Mouse (Mus musculus): ENCODE results near the gene Fgf5. TPM values are rescaled to one million over a fixed set of nuclear protein-coding genes. Genes with fewer than 3 reads are reported as not detected.

Gene Fgf5
- polyA plus RNA-seq, 1 experiment from 2014 or later: 0.65 TPM

DNA sequence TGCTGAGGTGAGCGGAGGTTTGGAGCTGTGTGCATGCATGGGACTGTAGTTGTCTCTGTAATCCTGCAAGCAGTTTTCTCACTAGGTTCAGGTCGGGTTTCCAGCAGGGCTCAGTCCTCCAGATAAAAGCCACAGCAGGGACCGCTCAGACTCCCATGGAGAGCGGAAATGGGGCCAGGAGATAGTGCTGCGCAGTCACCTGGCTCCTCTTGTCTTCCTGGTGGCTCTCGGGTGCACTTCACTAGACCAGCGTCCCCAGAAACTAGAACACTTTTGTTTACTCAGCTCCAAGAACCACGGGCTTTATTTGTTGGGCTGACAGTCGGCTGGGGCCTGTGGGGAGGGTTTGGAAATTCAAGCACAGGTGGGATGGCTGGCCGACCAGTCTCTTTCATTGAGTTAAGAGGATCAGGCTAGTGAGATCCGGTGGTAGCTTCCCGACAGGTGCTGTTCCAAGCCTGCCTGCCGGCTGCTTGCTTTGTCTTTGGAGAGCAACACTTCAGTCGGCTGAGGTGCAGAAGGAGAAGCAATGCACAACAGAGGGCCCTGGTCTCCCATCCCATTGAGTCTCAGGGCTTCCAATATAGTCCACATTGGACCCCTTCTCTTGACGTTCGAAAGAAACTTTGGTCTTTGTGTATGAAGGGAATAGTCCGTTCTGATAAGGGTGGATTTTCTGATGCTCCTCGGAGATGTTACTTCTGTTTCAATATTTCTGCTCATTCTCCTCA is 1.9 kb downstream of the Fgf5 start:
- DNase-seq (ENCODE audit: low spot score): peak; percentile 43
- WGBS: 5% methylated on average over 18 of the region's 18 CpGs
- no peaks in the 10 kb centered on the region for H3K9me3 ChIP-seq
- H3K27ac ChIP-seq (replicated peaks): no peak overlapping the region
- H3K27me3 ChIP-seq (replicated peaks; ENCODE audit: low read depth, poor library complexity, severe bottlenecking): peaks cover 77% of the 10 kb centered on the region
- peak overlapping the region; percentile 21; the same call in 1 of the 2 replicates for H3K4me3 ChIP-seq
- H3K36me3 ChIP-seq (replicated peaks): no peaks in the 10 kb centered on the region
- H3K4me1 ChIP-seq: peaks cover 23% of the 10 kb centered on the region

DNA sequence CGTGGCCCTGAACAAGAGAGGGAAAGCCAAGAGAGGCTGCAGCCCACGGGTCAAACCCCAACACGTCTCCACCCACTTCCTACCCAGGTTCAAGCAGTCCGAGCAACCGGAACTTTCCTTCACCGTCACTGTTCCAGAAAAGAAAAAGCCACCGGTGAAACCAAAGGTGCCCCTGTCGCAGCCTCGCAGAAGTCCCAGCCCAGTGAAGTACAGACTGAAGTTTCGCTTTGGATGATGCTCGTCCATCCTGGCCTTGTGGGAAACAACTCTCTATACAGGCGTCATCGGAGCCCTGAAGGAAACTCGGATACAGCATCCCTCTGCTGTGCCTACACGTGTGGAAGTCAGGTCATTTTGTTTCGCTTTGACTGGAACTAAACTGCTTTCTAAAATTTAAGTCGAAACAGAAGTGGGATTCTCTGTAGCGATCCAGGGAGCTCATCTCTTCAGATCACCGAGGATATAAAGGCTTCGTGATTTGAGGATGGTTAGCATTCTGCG is 21.4 kb downstream of the Fgf5 start:
- Histone ChIP-seq H3K4me1 (no peaks in the 10 kb centered on the region), H3K27me3 (replicated peaks; ENCODE audit: low read depth, poor library complexity, severe bottlenecking) (no peaks in the 10 kb centered on the region), H3K4me3 (no peak overlapping the region), H3K36me3 (replicated peaks) (no peaks in the 10 kb centered on the region), H3K27ac (replicated peaks) (no peak overlapping the region), H3K9me3 (no peaks in the 10 kb centered on the region)
- WGBS: 86% methylated on average over 21 of the region's 21 CpGs
- no peak for DNase-seq (ENCODE audit: low spot score)

DNA sequence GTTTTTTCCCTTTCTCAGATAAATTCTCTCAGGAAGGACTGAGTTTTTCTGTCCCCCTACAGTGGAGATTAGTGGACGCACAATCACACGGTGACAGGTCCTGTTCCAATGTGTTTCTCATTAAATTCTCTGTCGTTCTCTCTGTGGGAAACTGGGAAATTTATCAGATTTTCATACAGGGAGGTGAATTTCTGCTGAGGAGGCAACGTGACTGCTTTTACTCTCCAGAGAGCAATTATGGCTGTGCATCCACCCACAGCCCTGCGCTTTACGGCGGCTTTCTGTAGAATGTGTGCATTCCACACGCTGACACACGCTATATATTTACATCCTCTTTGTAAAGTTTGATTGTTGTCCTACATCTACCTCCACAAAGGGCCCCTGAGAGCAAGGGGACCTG is 28.0 kb downstream of the Fgf5 start:
- Histone ChIP-seq H3K27ac (replicated peaks) (no peak overlapping the region), H3K4me3 (no peak overlapping the region), H3K27me3 (replicated peaks; ENCODE audit: low read depth, poor library complexity, severe bottlenecking) (peaks cover 16% of the 10 kb centered on the region), H3K4me1 (peaks cover 12% of the 10 kb centered on the region), H3K9me3 (no peaks in the 10 kb centered on the region), H3K36me3 (replicated peaks) (no peaks in the 10 kb centered on the region)
- 47% methylated on average over 9 of the region's 9 CpGs for WGBS
- DNase-seq (ENCODE audit: low spot score): no peak

DNA sequence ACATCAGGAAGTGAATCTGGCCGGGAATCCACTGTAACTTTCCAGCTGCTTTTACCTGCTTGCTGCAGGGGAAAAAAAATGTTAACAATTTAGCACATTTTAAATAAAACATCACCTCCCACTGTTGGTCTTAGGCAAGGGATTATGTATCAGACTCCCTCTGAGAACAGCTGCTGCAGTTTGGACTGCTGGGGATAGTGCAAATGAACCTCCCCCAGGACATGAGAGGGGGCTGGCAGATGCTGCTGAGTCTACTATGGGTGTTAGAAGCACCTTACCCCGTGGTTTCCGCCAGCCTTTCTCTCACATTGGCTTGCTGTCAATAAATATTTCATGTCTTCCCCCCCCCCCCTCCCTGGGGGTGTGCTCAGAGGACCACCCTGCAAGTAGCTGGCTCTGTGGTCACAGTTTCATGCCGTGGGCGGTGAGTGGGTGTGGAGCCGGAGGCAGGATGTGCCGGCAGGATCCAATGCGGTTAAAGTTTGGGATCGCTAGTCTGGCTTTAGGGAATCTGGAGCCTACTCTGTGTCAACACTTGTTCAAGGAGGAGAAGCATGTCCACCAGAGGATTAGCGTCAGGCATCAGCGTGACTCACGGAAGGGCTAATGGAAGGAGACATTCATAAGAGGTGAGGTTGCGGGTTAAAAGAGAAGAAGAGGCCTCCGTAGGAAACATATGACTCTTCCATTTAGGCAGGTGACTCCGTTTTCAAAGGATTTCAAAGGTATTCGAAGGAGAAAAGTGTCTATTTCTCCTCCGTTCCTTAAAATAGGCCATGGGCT is 29.9 kb downstream of the Fgf5 start:
- WGBS: 40% methylated on average over 17 of the region's 17 CpGs
- Histone ChIP-seq H3K4me3 (0 out of 2 replicates have a peak overlapping the region, but pooled peaks have one; percentile 11), H3K4me1 (peaks cover 12% of the 10 kb centered on the region), H3K27ac (replicated peaks) (no peak overlapping the region), H3K9me3 (no peaks in the 10 kb centered on the region), H3K27me3 (replicated peaks; ENCODE audit: low read depth, poor library complexity, severe bottlenecking) (peaks cover 16% of the 10 kb centered on the region), H3K36me3 (replicated peaks) (no peaks in the 10 kb centered on the region)
- peak; percentile 36 for DNase-seq (ENCODE audit: low spot score)

DNA sequence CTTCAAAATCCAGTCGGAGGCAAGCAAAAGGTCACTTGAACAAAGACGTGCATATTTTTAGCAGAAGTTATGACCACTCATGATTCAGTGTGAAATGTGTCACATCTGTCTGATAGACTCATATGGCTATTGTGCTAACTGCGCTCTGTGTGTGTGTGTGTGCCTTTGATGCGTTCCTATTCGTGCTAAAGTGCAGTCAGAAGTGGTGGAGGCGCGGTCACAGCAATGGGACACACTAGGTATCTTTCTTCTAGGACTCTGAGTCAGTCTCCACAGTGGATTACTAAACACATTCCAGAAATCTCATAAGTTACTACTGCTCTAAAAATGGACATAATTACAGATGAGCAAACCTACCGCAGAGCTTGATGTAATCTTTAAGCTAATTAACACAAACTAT is 36.7 kb downstream of the Fgf5 start:
- Histone ChIP-seq H3K4me1 (peaks cover 16% of the 10 kb centered on the region), H3K4me3 (no peak overlapping the region), H3K27ac (replicated peaks) (no peak overlapping the region), H3K36me3 (replicated peaks) (no peaks in the 10 kb centered on the region), H3K9me3 (no peaks in the 10 kb centered on the region), H3K27me3 (replicated peaks; ENCODE audit: low read depth, poor library complexity, severe bottlenecking) (peaks cover 48% of the 10 kb centered on the region)
- 88% methylated on average over 8 of the region's 8 CpGs for WGBS
- no peak for DNase-seq (ENCODE audit: low spot score)

DNA sequence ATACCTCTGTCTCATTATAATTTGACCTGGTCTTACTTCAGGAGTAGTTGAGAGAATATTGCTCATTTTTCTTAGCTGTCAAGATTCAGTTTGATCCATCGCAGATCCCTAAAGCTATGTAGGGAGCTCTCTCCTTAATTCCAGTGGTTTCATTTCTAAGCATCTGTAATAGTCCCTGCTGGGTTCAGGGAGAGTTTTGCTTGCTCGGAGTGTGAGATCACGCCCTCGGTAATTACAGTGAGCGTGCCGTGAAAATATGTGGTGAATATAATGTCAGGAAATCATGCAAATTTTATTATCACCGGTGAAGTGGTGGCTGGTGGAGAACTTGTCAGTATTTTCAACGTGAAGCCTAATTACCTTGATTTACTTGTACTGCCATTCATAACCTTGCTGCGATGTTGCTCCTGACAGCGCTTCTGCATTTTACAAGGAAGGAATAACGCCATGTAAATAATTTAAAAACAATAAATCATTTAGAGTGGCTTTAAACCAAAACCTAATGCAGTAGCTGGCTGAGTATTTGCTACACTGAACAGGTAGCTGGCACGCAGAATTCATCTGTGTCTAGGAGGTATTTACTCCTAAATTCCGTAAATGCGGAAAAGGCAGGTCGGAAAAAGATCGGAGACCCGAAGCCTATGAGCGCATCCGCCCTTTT is 38.5 kb downstream of the Fgf5 start:
- DNase-seq (ENCODE audit: low spot score): no peak
- Histone ChIP-seq H3K9me3 (no peaks in the 10 kb centered on the region), H3K4me1 (peaks cover 16% of the 10 kb centered on the region), H3K27me3 (replicated peaks; ENCODE audit: low read depth, poor library complexity, severe bottlenecking) (peaks cover 48% of the 10 kb centered on the region), H3K36me3 (replicated peaks) (no peaks in the 10 kb centered on the region), H3K4me3 (peak overlapping the region; percentile 50), H3K27ac (replicated peaks) (no peak overlapping the region)
- 2% methylated on average over 19 of the region's 19 CpGs for WGBS

DNA sequence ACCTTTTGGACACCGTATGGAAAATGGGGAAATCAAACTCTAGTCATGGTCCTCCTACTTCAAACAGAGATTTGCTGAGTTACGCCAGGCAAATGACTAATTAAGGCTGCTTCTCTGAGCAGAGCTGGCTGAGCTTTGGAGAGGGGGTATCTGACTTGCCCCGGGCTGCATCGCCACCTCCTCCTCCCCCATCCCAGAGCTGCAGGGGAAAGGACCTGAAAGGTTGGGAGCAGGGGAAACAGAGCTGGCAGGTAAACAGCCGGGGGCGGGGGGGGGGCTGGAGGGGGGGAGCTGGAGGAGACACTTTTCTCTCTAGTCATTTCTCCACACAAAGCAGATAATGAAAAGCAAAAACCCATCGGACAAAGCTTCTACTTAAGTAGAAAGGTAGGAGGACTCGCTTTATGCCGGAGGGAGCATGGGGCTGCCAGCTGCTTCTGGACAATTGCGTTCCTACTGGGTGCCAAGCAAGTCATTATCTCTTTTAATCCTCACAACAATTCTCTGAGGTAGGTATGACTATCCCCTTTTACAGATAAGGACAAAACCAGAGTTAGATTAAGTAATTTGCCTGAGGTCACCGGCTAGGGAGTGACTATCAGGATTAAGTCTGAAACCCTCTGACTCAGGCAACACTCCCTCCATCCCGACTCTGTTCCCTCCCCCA is 39.2 kb downstream of the Fgf5 start:
- Histone ChIP-seq H3K27ac (replicated peaks) (no peak overlapping the region), H3K36me3 (replicated peaks) (no peaks in the 10 kb centered on the region), H3K4me3 (peak overlapping the region; percentile 50), H3K9me3 (no peaks in the 10 kb centered on the region), H3K27me3 (replicated peaks; ENCODE audit: low read depth, poor library complexity, severe bottlenecking) (peaks cover 48% of the 10 kb centered on the region), H3K4me1 (peaks cover 16% of the 10 kb centered on the region)
- WGBS: 2% methylated on average over 12 of the region's 12 CpGs
- DNase-seq (ENCODE audit: low spot score): peak; percentile 43

DNA sequence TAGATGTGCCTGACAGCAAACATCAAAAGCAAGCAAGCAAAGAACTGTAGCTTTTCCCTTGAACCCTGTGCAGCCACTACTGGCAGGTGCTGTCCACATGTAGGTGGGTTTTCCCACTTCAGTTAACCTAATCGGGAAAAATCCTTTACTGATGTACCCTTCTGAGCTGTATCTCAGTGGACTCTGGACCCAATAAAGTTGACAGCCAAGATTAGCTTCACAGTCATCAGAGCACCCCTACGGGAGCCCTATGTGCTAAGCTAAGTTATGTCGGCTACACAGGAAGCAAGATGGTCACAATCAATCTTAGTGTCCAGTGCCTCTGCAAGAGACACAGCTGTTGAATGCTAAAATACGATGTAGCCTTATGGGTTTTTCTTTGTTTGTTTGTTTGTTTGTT is 46.1 kb downstream of the Fgf5 start:
- Histone ChIP-seq H3K9me3 (no peaks in the 10 kb centered on the region), H3K4me3 (no peak overlapping the region), H3K27ac (replicated peaks) (no peak overlapping the region), H3K27me3 (replicated peaks; ENCODE audit: low read depth, poor library complexity, severe bottlenecking) (no peaks in the 10 kb centered on the region), H3K4me1 (no peaks in the 10 kb centered on the region), H3K36me3 (replicated peaks) (no peaks in the 10 kb centered on the region)
- DNase-seq (ENCODE audit: low spot score): no peak
- WGBS: 91% methylated on average over 4 of the region's 4 CpGs

DNA sequence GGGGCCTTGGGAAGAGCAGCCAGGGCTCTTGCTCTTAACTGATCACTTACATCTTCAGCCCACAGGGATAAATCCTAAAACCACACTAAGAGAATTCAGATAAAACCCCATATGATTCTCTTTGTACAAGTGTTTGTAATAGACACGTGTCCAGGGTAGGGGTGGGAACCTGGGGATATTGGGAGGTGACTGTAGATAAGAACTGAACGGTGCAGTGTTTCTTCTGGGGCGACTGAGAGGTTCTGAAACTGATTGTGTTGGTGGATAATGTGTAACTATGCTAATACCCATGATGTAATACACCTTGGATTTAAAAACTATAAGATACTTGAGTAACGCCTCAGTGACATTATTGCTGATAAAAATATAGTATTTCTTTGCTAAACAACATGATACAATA is 51.7 kb downstream of the Fgf5 start:
- no peaks in the 10 kb centered on the region for H3K9me3 ChIP-seq
- WGBS: 91% methylated on average over 4 of the region's 4 CpGs
- no peak for DNase-seq (ENCODE audit: low spot score)
- H3K4me1 ChIP-seq: no peaks in the 10 kb centered on the region
- H3K36me3 ChIP-seq (replicated peaks): no peaks in the 10 kb centered on the region
- 0 out of 2 replicates have a peak, but pooled peaks cover 3% of the 10 kb centered on the region for H3K27me3 ChIP-seq (replicated peaks; ENCODE audit: low read depth, poor library complexity, severe bottlenecking)
- no peak overlapping the region for H3K4me3 ChIP-seq
- H3K27ac ChIP-seq (replicated peaks): no peak overlapping the region

DNA sequence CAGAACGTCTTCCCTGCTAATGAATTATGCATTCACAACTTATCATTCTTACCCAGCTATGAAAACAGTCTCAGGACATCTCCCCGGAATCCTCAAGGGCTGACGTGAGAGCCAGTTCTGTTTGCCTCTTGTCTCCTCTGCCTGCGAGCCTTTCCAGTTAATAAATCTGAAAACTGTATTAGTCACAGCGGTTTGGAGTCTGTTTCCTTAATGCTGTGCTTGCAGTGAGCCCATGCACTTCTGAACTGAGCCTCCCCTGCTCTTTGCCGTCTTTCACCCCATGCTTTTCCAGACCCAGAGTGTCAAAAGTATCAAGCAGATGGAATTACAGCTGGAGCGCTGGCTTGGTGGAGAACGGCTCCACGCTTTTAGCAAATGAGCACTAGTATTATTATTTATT is 52.5 kb downstream of the Fgf5 start:
- DNase-seq (ENCODE audit: low spot score): no peak
- no peaks in the 10 kb centered on the region for H3K4me1 ChIP-seq
- no peak overlapping the region for H3K4me3 ChIP-seq
- no peak overlapping the region for H3K27ac ChIP-seq (replicated peaks)
- 65% methylated on average over 9 of the region's 9 CpGs for WGBS
- no peaks in the 10 kb centered on the region for H3K36me3 ChIP-seq (replicated peaks)
- no peaks in the 10 kb centered on the region for H3K9me3 ChIP-seq
- H3K27me3 ChIP-seq (replicated peaks; ENCODE audit: low read depth, poor library complexity, severe bottlenecking): 0 out of 2 replicates have a peak, but pooled peaks cover 4% of the 10 kb centered on the region

DNA sequence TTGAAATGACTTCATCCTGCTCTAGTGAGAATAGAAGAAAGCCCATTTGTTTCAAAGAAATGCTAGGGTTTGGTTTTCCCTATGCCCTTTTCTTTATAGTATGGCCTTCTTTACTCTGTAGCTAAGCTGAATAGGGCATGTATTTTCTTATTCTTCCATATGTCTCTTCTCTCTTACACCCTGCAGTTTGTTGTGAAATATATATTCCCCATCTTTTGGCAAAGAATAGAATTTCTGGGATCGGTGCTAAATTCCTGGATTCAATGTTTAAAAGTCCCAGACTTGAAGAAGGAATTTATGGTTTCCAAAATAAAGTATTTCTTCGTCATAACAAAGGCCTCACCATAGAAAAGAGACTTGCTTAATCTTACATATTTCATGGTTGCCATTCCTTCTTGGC is 72.6 kb downstream of the Fgf5 start:
- peaks cover 26% of the 10 kb centered on the region for H3K27me3 ChIP-seq (replicated peaks; ENCODE audit: low read depth, poor library complexity, severe bottlenecking)
- WGBS: 89% methylated on average over 2 of the region's 2 CpGs
- H3K4me1 ChIP-seq: peaks cover 7% of the 10 kb centered on the region
- H3K9me3 ChIP-seq: no peaks in the 10 kb centered on the region
- H3K4me3 ChIP-seq: no peak overlapping the region
- H3K36me3 ChIP-seq (replicated peaks): no peaks in the 10 kb centered on the region
- no peak overlapping the region for H3K27ac ChIP-seq (replicated peaks)
- DNase-seq (ENCODE audit: low spot score): no peak

All from embryonic facial prominence, embryonic 10.5 days (tissue).